Mouse (Mus musculus) intestine, postnatal 0 days (tissue): ENCODE data around the gene Dnmt3a. TPM values are rescaled to one million over a fixed set of nuclear protein-coding genes. Genes with fewer than 3 reads are reported as not detected.

Source experiments
- ATAC-seq: fragments of 200-750 bp; cut with Nextera tagmentation; 2 replicates; pipeline ENCODE4 v1.8.0; 2017; ENCODE audit warnings: mild to moderate bottlenecking, moderate TSS enrichment, moderate library complexity
- H3K27ac ChIP-seq: fragments of 300-500 bp; sonication (generic); 2 replicates; pipeline ENCODE4 v1.5.1; 2014; ENCODE audit warnings: mild to moderate bottlenecking, low read depth, low read length, moderate library complexity
- H3K27me3 ChIP-seq: fragments of 300-500 bp; sonication (generic); replicated peaks from 2 replicates; pipeline ENCODE4 v1.6.1; 2014; ENCODE audit warnings: low read length, mixed read lengths; ENCODE audit not compliant: control insufficient read depth, insufficient read depth
- H3K36me3 ChIP-seq: fragments of 300-500 bp; sonication (generic); 2 replicates; pipeline ENCODE4 v1.6.1; 2014; ENCODE audit warnings: mild to moderate bottlenecking, moderate library complexity; ENCODE audit not compliant: control insufficient read depth, insufficient read depth
- H3K4me1 ChIP-seq: fragments of 300-500 bp; sonication (generic); replicated peaks from 2 replicates; pipeline ENCODE4 v1.6.1; 2014; ENCODE audit warnings: antibody characterized with exemption, low read length, mixed read lengths; ENCODE audit not compliant: control insufficient read depth, insufficient read depth
- H3K4me2 ChIP-seq: fragments of 300-500 bp; sonication (generic); replicated peaks from 2 replicates; pipeline ENCODE4 v1.6.1; 2014; ENCODE audit warnings: low read depth, mild to moderate bottlenecking, moderate library complexity
- H3K4me3 ChIP-seq: fragments of 300-500 bp; sonication (generic); 2 replicates; pipeline ENCODE4 v1.5.1; 2014; ENCODE audit warnings: low read depth, low read length
- H3K9ac ChIP-seq: fragments of 300-500 bp; sonication (generic); 2 replicates; pipeline ENCODE4 v1.6.1; 2014; ENCODE audit warnings: mild to moderate bottlenecking, low read depth, low read length
- H3K9me3 ChIP-seq: fragments of 300-500 bp; sonication (generic); 2 replicates; pipeline ENCODE4 v1.6.1; 2016; ENCODE audit warnings: mixed run types; ENCODE audit not compliant: control insufficient read depth
- CTCF ChIP-seq: sonication (generic); IDR thresholded peaks from 2 replicates; pipeline ENCODE4 v1.5.1; 2016; ENCODE audit warnings: low read depth, mild to moderate bottlenecking, control low read depth, antibody characterized with exemption, moderate library complexity
- WGBS: fragments of 180-500 bp; shearing (Covaris S2); extraction: QIAGEN DNeasy Blood & Tissue Kit; methylation state at CpG from one replicate; pipeline ENCODE4 v1.1.7; 2014; 5-methylcytosine and 5-hydroxymethylcytosine counted together
- polyA plus RNA-seq: library from polyadenylated mRNA; unstranded; fragments of >200 nt; fragmentation: Nextera tagmentation; extraction: Ambion mirVana; gene quantifications from 2 replicates; pipeline ENCODE4 v1.2.1, GENCODE M21; 2015

Dnmt3a gene
- polyA plus RNA-seq, 1 experiment from 2014 or later = 33.9 TPM

DNA sequence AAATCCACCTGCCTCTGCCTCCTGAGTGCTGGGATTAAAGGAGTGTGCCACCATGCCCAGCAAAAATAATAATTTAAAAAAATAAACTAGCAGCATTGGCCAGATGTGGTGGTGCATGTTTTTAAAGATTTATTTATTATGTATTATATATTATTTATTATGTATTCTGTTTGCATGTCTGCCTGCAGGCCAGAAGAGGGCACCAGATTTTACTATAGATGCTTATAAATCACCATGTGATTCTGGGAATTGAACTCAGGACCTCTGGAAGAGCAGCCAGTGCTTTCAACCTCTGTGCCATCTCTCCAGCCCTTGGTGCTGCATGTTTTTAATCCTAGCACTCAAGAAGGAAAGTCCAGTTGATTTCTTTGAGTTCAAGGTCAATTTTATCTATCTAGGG is 69.7 kb downstream of the Dnmt3a start:
- H3K4me2 ChIP-seq = no peak overlapping the region
- H3K9me3 ChIP-seq = no peaks in the 10 kb centered on the region
- no peak for ATAC-seq
- H3K9ac ChIP-seq = no peak overlapping the region
- no peak overlapping the region for H3K4me3 ChIP-seq
- no peaks in the 10 kb centered on the region for H3K27me3 ChIP-seq
- TF ChIP-seq CTCF = peak; percentile 43
- no peaks in the 10 kb centered on the region for H3K4me1 ChIP-seq
- H3K27ac ChIP-seq = no peak overlapping the region
- H3K36me3 ChIP-seq = peaks cover 82% of the 10 kb centered on the region

GRCm38 (mm10) chr12:3877376-3877775 is 71.6 kb downstream of the Dnmt3a start:
- Histone ChIP-seq H3K36me3 (peaks cover 89% of the 10 kb centered on the region), H3K9ac (no peak overlapping the region), H3K9me3 (no peaks in the 10 kb centered on the region), H3K4me1 (no peaks in the 10 kb centered on the region), H3K27me3 (no peaks in the 10 kb centered on the region), H3K4me3 (no peak overlapping the region), H3K27ac (no peak overlapping the region), H3K4me2 (no peak overlapping the region)
- 90% methylated on average over 4 of the region's 4 CpGs for WGBS
- no peak for ATAC-seq
- no peak for TF ChIP-seq CTCF

GRCm38 (mm10) chr12:3881474-3881873 is 75.7 kb downstream of the Dnmt3a start:
- TF ChIP-seq CTCF = no peak
- Histone ChIP-seq H3K4me1 (no peaks in the 10 kb centered on the region), H3K36me3 (peaks cover 71% of the 10 kb centered on the region), H3K27ac (no peak overlapping the region), H3K4me3 (no peak overlapping the region), H3K4me2 (no peak overlapping the region), H3K27me3 (no peaks in the 10 kb centered on the region), H3K9ac (no peak overlapping the region), H3K9me3 (no peaks in the 10 kb centered on the region)
- 82% methylated on average over 3 of the region's 3 CpGs for WGBS
- no peak for ATAC-seq

DNA sequence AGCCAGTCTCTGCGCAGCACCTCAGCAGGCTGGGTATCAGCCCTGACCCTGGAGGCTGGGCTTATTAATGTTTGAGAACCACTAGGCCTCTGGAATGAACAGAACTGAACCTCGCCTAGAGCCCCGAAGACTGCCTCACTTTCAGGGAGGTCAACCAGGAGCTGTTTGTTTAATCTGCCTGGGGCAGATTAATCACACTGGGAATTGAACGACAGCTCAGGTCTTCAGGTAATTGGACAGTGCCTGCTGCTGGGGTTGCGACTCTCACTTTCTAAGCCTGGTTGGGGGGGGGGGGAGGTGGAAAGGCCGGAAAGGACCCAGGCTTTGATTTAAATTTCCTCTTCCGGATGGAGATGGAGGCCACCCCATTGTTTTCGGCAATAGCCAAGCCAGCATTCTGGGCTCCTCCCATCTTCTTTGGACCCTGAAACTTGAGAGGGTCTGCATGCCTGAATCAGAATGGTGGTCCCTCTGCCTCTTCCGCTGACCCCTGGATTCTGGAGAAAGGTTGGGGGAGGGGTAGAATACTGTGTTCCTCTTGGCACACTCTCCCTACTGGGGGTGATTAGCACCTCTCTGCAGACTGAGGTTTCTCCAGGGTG is 79.2 kb downstream of the Dnmt3a start:
- no peak overlapping the region for H3K9ac ChIP-seq
- H3K4me2 ChIP-seq = no peak overlapping the region
- peaks cover 47% of the 10 kb centered on the region for H3K36me3 ChIP-seq
- WGBS = 48% methylated on average over 9 of the region's 9 CpGs
- no peaks in the 10 kb centered on the region for H3K4me1 ChIP-seq
- no peak overlapping the region for H3K4me3 ChIP-seq
- TF ChIP-seq CTCF = no peak
- no peaks in the 10 kb centered on the region for H3K9me3 ChIP-seq
- no peaks in the 10 kb centered on the region for H3K27me3 ChIP-seq
- no peak overlapping the region for H3K27ac ChIP-seq
- ATAC-seq = no peak

DNA sequence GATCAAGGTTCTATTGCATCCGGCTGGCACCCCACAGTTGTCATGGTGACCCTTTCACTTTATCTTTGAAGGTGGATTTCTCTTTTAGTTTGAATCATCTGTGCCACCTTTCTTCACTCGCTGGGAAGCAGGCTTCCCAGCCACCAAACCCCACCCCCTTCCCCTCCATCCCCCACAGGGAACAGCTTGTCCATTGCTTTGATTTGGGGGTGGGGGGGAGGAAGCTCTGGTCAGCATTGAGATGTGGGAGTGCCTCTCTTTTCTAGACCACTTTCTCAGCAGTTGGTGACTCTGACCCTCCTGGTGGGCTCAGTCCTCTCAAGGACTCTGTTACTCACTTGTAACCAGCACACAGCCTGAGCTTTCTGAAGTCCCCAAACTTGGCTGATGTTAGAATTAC is 80.8 kb downstream of the Dnmt3a start:
- Histone ChIP-seq H3K27me3 (no peaks in the 10 kb centered on the region), H3K9ac (no peak overlapping the region), H3K4me2 (no peak overlapping the region), H3K36me3 (peaks cover 33% of the 10 kb centered on the region), H3K9me3 (no peaks in the 10 kb centered on the region), H3K27ac (no peak overlapping the region), H3K4me1 (no peaks in the 10 kb centered on the region), H3K4me3 (no peak overlapping the region)
- no peak for ATAC-seq
- WGBS = 53% methylated on average over 2 of the region's 2 CpGs
- no peak for TF ChIP-seq CTCF

DNA sequence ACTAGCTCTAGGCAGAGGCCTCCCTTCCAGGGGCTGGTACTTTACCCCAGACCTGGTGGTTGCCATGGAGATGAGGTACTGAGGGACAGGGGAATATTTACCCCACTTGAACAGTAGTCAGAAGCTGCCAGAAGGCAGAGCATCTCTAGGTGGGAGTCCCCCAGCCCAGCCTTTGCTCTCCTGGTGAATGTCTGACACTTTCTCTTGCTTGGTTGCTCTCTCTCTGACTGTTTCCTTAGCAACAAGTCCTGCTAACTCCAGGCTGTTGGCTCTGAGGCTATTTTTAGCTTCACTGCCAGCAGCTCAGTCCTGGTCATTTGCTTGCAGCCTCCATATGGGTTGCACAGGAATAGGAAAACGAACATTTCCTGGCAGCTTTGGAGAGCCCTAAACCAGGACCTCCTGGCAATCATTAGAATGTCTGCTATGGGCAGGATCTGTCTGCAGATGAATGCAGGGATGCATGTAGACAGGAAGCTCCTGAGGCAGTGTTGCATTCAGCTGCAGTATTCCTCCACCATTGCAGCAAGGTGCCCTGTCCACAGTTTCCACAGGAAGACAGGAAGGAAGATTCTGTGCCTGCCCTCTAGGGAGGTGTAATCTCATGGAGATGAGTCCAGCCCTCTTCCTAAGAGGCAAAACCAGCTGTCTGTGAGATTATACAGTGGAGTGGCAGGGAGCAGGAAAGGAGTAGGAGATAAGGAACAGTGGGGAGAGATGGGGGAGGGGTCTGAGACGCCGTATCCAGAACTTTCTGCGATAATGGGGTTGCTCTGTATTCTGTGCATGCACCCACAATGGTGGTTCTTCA is 81.9 kb downstream of the Dnmt3a start:
- Histone ChIP-seq H3K9ac (no peak overlapping the region), H3K27me3 (no peaks in the 10 kb centered on the region), H3K4me3 (no peak overlapping the region), H3K4me1 (peaks cover 8% of the 10 kb centered on the region), H3K36me3 (peaks cover 23% of the 10 kb centered on the region), H3K4me2 (no peak overlapping the region), H3K9me3 (no peaks in the 10 kb centered on the region), H3K27ac (peak overlapping the region; percentile 36)
- 24% methylated on average over 4 of the region's 4 CpGs for WGBS
- ATAC-seq = no peak
- no peak for TF ChIP-seq CTCF
